Mouse (Mus musculus): ENCODE data around the gene Vps45.

- no peak for TF ChIP-seq POLR2A (IDR thresholded peaks at IDR 0.05; ENCODE audit: control insufficient read depth in 1 of 2, insufficient read depth in 1 of 2, low read depth in 1 of 2, low read length in 2 of 2, poor library complexity in 1 of 2)
- TF ChIP-seq NRF1 (IDR thresholded peaks at IDR 0.05; ENCODE audit: insufficient read depth, low read depth, low read length, poor library complexity, severe bottlenecking) = no peak
- no peak for TF ChIP-seq POLR2AphosphoS5 (IDR thresholded peaks at IDR 0.05; ENCODE audit: borderline replicate concordance, low read depth, low read length)
- TF ChIP-seq CTCF (IDR thresholded peaks at IDR 0.05 in 2 of 3, conservative IDR thresholded peaks at IDR 0.05 in 1 of 3; ENCODE audit: control insufficient read depth in 1 of 3, insufficient read depth in 1 of 3, low read depth in 2 of 3, low read length in 3 of 3, poor library complexity in 1 of 3, severe bottlenecking in 1 of 3) = no peak
- no peak for TF ChIP-seq CHD2 (IDR thresholded peaks at IDR 0.05; ENCODE audit: low read length)
- TF ChIP-seq NELFE (IDR thresholded peaks at IDR 0.05; ENCODE audit: low read depth, low read length) = no peak
- no peak for TF ChIP-seq TAL1 (IDR thresholded peaks at IDR 0.05; ENCODE audit: low read length)
- no peak for TF ChIP-seq ZKSCAN1 (IDR thresholded peaks at IDR 0.05; ENCODE audit: low read depth, low read length)
- no peak for TF ChIP-seq GABPA (IDR thresholded peaks at IDR 0.05; ENCODE audit: low read depth, low read length)
- no peak for TF ChIP-seq BHLHE40 (IDR thresholded peaks at IDR 0.05; ENCODE audit: borderline replicate concordance, low read depth, low read length)
- TF ChIP-seq USF1 (IDR thresholded peaks at IDR 0.05; ENCODE audit: low read depth, low read length) = no peak
Measured at GRCm38 (mm10) chr3:95963230-95963629, 95.0 kb downstream of the Vps45 start.
